Mouse (Mus musculus) neural tube, embryonic 11.5 days (tissue): ENCODE data around the gene Spata46. TPM values are rescaled to one million over a fixed set of nuclear protein-coding genes. Genes with fewer than 3 reads are reported as not detected.

Experiments used
- ATAC-seq: fragments of 200-750 bp; cut with Nextera tagmentation; 2 replicates; pipeline ENCODE4 v1.8.0; 2017; ENCODE audit warnings: moderate number of reproducible peaks, mild to moderate bottlenecking, moderate TSS enrichment, moderate library complexity; ENCODE audit not compliant: insufficient read depth, low FRiP score, low TSS enrichment
- DNase-seq: peaks from one replicate; pipeline ENCODE4 v3.0.0-alpha.2; 2015; ENCODE audit warnings: low spot score
- H3K27ac ChIP-seq: fragments of 300-500 bp; sonication (generic); 2 replicates; pipeline ENCODE4 v1.5.1; 2014; ENCODE audit warnings: low read depth, mild to moderate bottlenecking, low read length
- H3K27me3 ChIP-seq: fragments of 300-500 bp; sonication (generic); 2 replicates; pipeline ENCODE4 v1.6.1; 2014; ENCODE audit warnings: mild to moderate bottlenecking, low read length, mixed read lengths; ENCODE audit not compliant: control insufficient read depth, insufficient read depth
- H3K36me3 ChIP-seq: fragments of 300-500 bp; sonication (generic); 2 replicates; pipeline ENCODE4 v1.6.1; 2014; ENCODE audit warnings: mild to moderate bottlenecking, low read length, moderate library complexity, mixed read lengths; ENCODE audit not compliant: control insufficient read depth, insufficient read depth
- H3K4me1 ChIP-seq: fragments of 300-500 bp; sonication (generic); 2 replicates; pipeline ENCODE4 v1.6.1; 2014; ENCODE audit warnings: low read length, mixed read lengths; ENCODE audit not compliant: control insufficient read depth, insufficient read depth
- H3K4me2 ChIP-seq: fragments of 300-500 bp; sonication (generic); 2 replicates; pipeline ENCODE4 v1.6.1; 2014; ENCODE audit warnings: low read depth, mild to moderate bottlenecking, moderate library complexity
- H3K4me3 ChIP-seq: fragments of 300-500 bp; sonication (generic); 2 replicates; pipeline ENCODE4 v1.5.1; 2014; ENCODE audit warnings: low read depth, low read length
- H3K9ac ChIP-seq: fragments of 300-500 bp; sonication (generic); 2 replicates; pipeline ENCODE4 v1.6.1; 2014; ENCODE audit warnings: mild to moderate bottlenecking, low read length
- H3K9me3 ChIP-seq: fragments of 300-500 bp; sonication (generic); 2 replicates; pipeline ENCODE4 v1.6.1; 2016; ENCODE audit warnings: low read length; ENCODE audit not compliant: control insufficient read depth
- WGBS: fragments of 180-500 bp; shearing (Covaris S2); extraction: QIAGEN DNeasy Blood & Tissue Kit; methylation state at CpG from one replicate; pipeline ENCODE4 v1.1.7; 2014; 5-methylcytosine and 5-hydroxymethylcytosine counted together
- polyA plus RNA-seq: library from polyadenylated mRNA; unstranded; fragments of >200 nt; fragmentation: Nextera tagmentation; extraction: Ambion mirVana; gene quantifications from 2 replicates; pipeline ENCODE4 v1.2.1, GENCODE M21; 2014

The Spata46 gene
- polyA plus RNA-seq, result 1.2 TPM in 2 replicates

DNA sequence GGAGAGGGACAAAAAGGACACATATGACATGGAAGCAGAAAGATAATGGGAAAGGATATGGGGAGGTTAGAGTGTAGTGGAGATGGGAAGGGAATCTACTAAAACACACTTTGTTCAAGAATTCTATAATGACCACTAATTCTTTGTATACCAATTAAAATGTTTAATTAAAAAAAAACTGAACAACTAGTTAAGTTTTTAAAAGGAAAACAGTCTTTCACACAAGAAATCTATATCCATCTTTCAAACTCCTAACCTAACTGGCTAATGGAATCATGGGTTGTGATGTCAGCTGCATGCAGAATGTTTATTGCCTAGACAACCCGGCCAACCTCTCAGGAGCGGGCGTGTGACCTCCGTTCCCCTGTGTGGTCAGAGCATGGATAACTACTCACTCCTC is at the start of gene Spata46:
Spata46 (plus strand) TSS at position 301 of the 400 bp plus-strand sequence.
- ATAC-seq, result no peak
- H3K4me2 ChIP-seq, result no peak within 1 kb of the TSS
- no peaks in the 10 kb centered on the region for H3K36me3 ChIP-seq
- H3K27ac ChIP-seq, result no peak within 1 kb of the TSS
- H3K27me3 ChIP-seq, result no peaks in the 10 kb centered on the region
- H3K4me3 ChIP-seq, result no peak within 1 kb of the TSS
- DNase-seq, result no peak
- no peaks in the 10 kb centered on the region for H3K9me3 ChIP-seq
- no peak within 1 kb of the TSS for H3K9ac ChIP-seq
- 90% methylated on average over 4 of the region's 4 CpGs for WGBS
- no peaks in the 10 kb centered on the region for H3K4me1 ChIP-seq

DNA sequence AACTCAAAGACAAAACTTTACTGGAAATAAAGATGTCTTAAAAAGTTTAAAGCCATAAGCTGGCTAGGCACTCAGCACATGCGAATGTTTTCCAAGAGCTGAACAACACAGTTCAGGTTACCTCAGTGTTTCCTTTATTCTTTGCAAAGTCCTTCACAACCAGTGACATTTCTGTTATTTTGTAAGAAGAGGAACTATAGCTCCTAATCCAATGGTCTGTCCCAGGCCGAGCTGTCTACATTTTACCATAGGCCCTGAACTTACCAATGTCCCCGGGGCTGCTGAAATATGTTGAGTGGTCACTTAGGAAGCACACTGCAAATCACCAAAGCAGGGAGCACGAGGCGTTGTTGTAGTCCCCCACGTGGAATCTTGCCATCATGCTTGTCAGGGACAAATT is 38.3 kb upstream of the Spata46 start:
- Histone ChIP-seq H3K4me3 (no peak overlapping the region), H3K36me3 (no peaks in the 10 kb centered on the region), H3K27me3 (no peaks in the 10 kb centered on the region), H3K27ac (no peak overlapping the region), H3K4me2 (no peak overlapping the region), H3K9ac (no peak overlapping the region), H3K4me1 (no peaks in the 10 kb centered on the region), H3K9me3 (no peaks in the 10 kb centered on the region)
- DNase-seq (no peak), ATAC-seq (no peak)
- 90% methylated on average over 6 of the region's 6 CpGs for WGBS

DNA sequence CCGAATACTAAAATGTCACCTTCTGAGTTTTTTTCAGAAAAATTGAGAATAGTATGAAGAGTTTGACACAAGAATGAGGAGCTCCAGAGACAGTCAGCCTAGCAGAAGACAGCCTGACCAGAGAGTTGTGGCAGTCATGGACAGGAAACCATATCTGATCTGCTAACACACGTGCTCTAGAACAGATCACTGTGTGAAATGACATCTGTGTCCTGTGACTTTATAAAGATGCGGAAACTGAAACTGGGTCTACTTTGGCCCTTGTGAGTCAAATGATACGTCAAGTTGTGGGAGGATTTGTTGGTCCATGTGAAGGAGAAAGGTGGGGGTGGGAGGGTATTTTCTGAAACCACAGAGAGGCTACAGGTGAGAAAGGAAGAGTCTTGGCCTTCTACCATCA is 37.9 kb upstream of the Spata46 start:
- DNase-seq (no peak), ATAC-seq (no peak)
- Histone ChIP-seq H3K9me3 (no peaks in the 10 kb centered on the region), H3K27ac (no peak overlapping the region), H3K4me3 (no peak overlapping the region), H3K27me3 (no peaks in the 10 kb centered on the region), H3K9ac (no peak overlapping the region), H3K4me1 (no peaks in the 10 kb centered on the region), H3K4me2 (no peak overlapping the region), H3K36me3 (no peaks in the 10 kb centered on the region)
- 91% methylated on average over 4 of the region's 4 CpGs for WGBS

DNA sequence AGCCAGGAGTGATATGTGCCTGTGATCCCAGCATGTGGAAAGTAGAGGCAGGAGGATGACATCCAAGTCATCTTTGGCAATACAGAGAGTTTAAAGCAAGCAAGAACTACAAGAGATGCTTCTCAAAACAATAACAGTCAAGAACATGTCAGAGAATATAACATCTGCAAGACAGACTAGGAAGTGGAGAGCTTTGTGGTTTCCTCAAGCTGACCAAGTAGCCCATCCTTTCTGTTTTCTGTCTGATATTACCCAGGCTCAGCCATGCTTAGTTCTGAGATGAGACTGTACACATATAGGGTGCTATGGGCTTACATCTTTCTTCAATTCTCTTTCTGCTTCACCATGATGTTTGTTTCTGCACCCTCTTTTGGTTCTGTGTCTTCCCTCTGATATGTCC is 35.4 kb upstream of the Spata46 start:
- Histone ChIP-seq H3K9ac (no peak overlapping the region), H3K4me1 (no peaks in the 10 kb centered on the region), H3K9me3 (no peaks in the 10 kb centered on the region), H3K4me2 (no peak overlapping the region), H3K27ac (no peak overlapping the region), H3K4me3 (no peak overlapping the region), H3K27me3 (no peaks in the 10 kb centered on the region), H3K36me3 (no peaks in the 10 kb centered on the region)
- DNase-seq (no peak), ATAC-seq (no peak)

DNA sequence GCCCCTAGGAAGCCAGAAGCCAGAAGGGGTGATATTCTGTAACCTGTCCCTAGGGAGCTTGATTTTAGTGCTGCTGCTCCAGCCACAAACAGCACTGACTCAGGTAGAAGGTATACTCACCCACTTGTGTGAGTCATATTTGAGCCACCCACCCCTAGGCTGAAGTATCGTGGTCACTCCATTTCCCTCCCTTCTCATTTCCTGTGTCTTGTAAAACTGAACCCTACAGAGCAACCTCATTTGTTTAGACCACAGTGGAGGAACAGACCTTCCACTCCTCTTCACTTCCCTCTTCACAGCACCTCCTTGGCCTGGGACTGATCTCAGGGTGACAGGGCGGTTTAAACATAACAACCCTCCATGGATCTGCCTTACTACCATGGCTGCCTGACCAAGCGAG is 31.6 kb upstream of the Spata46 start, which contains the start of gene Sh2d1b1:
Sh2d1b1 (plus strand) TSS at position 305 of the 400 bp plus-strand sequence.
- Histone ChIP-seq H3K4me1 (no peaks in the 10 kb centered on the region), H3K36me3 (no peaks in the 10 kb centered on the region), H3K27ac (no peak within 1 kb of the TSS), H3K4me2 (no peak within 1 kb of the TSS), H3K9ac (no peak within 1 kb of the TSS), H3K4me3 (no peak within 1 kb of the TSS), H3K27me3 (no peaks in the 10 kb centered on the region), H3K9me3 (no peaks in the 10 kb centered on the region)
- ATAC-seq (no peak), DNase-seq (no peak)
- 87% methylated on average over 2 of the region's 3 CpGs for WGBS

DNA sequence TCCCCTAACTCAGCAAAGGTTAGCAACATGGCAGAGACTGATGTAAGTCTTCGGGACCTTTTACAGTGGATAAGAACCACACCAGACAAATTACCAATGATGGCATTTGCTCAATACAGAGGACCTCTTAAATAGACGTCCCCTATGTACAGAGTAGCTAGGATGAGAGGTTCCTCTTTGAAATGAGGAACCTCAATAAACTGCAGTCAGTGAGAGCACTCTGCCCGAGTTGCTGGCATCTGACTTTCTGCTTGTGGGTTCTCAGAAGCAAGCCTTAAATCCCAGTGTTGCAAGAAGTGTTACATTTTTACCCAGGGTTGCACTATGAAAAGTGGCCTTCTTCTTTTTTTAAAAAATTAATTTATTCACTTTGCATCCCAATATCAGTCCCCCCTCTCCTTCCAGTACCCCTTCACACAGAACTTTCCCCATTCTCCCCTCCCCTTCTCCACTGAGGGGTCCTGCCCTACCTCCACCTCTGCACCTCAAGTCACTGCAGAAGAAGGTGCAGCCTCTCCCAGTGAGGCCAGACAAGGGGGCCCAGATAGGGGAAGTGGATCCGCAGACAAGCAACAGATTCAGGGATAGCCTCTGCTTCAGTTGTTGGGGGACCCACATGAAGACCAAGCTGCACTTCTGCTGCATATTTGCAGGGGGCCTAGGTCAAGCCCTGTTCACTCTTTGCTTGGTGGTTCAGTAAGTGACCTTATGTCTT is 26.0 kb upstream of the Spata46 start:
- WGBS, result 76% methylated on average over 4 of the region's 4 CpGs
- H3K36me3 ChIP-seq, result no peaks in the 10 kb centered on the region
- ATAC-seq (no peak), DNase-seq (no peak)
- no peak overlapping the region for H3K9ac ChIP-seq
- no peak overlapping the region for H3K27ac ChIP-seq
- no peak overlapping the region for H3K4me3 ChIP-seq
- H3K27me3 ChIP-seq, result no peaks in the 10 kb centered on the region
- H3K4me2 ChIP-seq, result no peak overlapping the region
- H3K4me1 ChIP-seq, result no peaks in the 10 kb centered on the region
- no peaks in the 10 kb centered on the region for H3K9me3 ChIP-seq

DNA sequence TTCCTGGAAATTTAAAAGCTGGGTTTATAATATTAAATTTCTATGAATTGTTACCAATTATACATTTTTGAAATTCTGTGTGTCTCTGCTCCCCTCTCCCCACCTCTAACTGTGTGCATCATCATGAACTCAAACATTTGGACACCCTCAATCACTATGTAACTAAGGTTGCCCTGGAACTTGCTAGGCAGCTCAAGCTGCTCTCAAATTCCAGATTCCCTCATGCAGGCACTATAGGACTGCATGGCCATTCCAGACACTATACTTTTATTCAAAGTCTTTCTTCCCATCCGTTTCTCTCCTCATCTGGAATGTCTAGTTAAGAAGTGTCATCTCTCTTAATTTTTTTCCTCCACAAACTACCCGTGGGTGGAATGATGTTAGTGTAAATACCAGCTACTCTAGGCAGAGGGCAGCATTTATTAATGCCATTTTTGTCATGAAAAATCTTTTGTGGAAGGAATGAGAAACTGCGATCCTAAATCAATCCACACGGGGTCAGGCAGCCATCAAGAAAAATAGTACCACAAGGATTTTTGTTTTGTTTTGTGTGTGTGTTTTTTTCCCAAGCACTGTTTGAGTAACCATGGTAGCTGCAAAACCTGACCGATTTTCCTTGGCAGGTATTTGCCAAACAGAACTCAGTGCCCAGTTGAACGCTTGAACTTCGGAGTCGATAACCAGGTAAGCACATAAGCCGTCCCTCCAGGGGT is 16.2 kb upstream of the Spata46 start:
- no peak overlapping the region for H3K27ac ChIP-seq
- no peaks in the 10 kb centered on the region for H3K9me3 ChIP-seq
- no peaks in the 10 kb centered on the region for H3K4me1 ChIP-seq
- no peaks in the 10 kb centered on the region for H3K27me3 ChIP-seq
- H3K4me2 ChIP-seq, result no peak overlapping the region
- no peak overlapping the region for H3K9ac ChIP-seq
- DNase-seq, result peak; percentile 58
- H3K4me3 ChIP-seq, result no peak overlapping the region
- ATAC-seq, result no peak; the same call in 1 of the 2 replicates
- WGBS, result 47% methylated on average over 9 of the region's 9 CpGs
- H3K36me3 ChIP-seq, result no peaks in the 10 kb centered on the region

DNA sequence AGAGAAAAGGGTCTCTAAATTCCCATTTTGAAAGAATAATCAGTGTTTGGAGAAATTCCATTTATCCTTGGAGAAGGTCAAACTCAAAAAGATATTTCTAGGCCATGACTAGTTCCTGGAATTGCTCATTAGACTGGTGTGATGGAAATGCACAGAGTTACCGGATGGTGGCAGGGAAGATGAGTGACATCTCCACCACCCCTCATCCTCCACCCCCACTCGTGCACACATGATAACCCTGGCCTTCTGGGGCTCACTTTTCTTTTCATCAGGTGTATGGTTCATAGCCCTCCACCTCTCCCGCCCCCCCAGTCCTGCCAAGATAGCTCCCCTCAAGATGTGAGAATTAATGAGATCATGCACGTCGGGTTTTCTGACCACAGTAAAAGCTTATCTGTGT is 15.3 kb upstream of the Spata46 start:
- no peak overlapping the region for H3K27ac ChIP-seq
- no peak overlapping the region for H3K4me2 ChIP-seq
- H3K4me3 ChIP-seq, result no peak overlapping the region
- H3K9me3 ChIP-seq, result no peaks in the 10 kb centered on the region
- no peaks in the 10 kb centered on the region for H3K27me3 ChIP-seq
- no peaks in the 10 kb centered on the region for H3K4me1 ChIP-seq
- no peaks in the 10 kb centered on the region for H3K36me3 ChIP-seq
- ATAC-seq (no peak), DNase-seq (no peak)
- no peak overlapping the region for H3K9ac ChIP-seq
- WGBS, result 86% methylated on average over 5 of the region's 5 CpGs
